Mouse (Mus musculus): ENCODE data around the gene Tmem274.
"Not testable (repeated sequence)": the region's sequence is repeated elsewhere in the genome, so short reads cannot be mapped to it uniquely, and the experiment has no call there.

- TF ChIP-seq CTCF (IDR thresholded peaks at IDR 0.05; ENCODE audit: low read depth, low read length); POLR2AphosphoS5 (IDR thresholded peaks at IDR 0.05; ENCODE audit: insufficient replicate concordance, low read depth, low read length); GATA2 (IDR thresholded peaks at IDR 0.05; ENCODE audit: borderline replicate concordance, low read depth, low read length); GATA1 (IDR thresholded peaks at IDR 0.05; ENCODE audit: borderline replicate concordance, low read length): not testable (repeated sequence)
Observed at GRCm38 (mm10) chr4:149457163-149457562, 20.0 kb upstream of the Tmem274 start.
